ENCODE assay signal across 18 mouse cellular contexts in the genomic region with DNA sequence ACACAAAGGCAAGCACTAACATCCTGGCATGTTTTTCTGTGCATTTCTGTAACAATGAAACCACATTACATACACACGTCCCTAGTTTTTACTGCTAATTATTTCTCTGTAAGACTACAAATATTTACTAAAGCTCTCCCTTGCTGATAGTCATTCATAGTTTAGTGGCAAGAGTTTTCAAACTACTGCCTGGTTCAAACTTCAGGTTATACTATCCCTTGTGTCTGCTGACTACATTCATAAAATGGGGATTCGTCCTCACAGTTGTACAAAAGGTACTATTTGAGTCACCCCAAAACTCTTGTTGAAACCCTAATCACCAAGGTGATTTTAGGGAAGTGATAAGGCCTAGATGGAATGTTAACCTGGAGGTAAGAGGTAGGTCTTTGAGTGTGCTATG. TPM values are rescaled to one million over a fixed set of nuclear protein-coding genes. Genes with fewer than 3 reads are reported as not detected.
"Had no signal": no experiment of that assay in that cellular context is flagged by ENCODE, and none has a peak within 500 bp of the region (broad histone marks: within the 10 kb centered on the region; RNA-seq: fewer than 3 reads in every experiment).

No protein-coding gene starts in this region.

- H3K9ac ChIP-seq: neural tube, embryonic 13.5 days; neural tube, embryonic 15.5 days; stomach, embryonic 15.5 days had no signal

- H3K27ac ChIP-seq: neural tube, embryonic 13.5 days; neural tube, embryonic 15.5 days; stomach, embryonic 15.5 days; stomach, postnatal 0 days had no signal

- H3K27me3 ChIP-seq: neural tube, embryonic 13.5 days; neural tube, embryonic 15.5 days; stomach, embryonic 15.5 days had no signal

- H3K4me3 ChIP-seq: neural tube, embryonic 13.5 days; neural tube, embryonic 15.5 days; stomach, embryonic 15.5 days had no signal

- DNase-seq: retina, postnatal 1 day; right cerebral cortex, adult 18-20 months; right cerebral cortex, postnatal 14 days; right cerebral cortex, postnatal 25 days; right cerebral cortex, postnatal 4 days; spleen, adult 18-20 months; thymus, adult 18-20 months; thymus, adult 2 months; thymus, postnatal 14 days; thymus, postnatal 25 days; thymus, postnatal 36 days; thymus, postnatal 4 days had no signal

- H3K9me3 ChIP-seq: neural tube, embryonic 13.5 days; neural tube, embryonic 15.5 days; stomach, embryonic 15.5 days had no signal

- H3K4me2 ChIP-seq: neural tube, embryonic 13.5 days; neural tube, embryonic 15.5 days; stomach, embryonic 15.5 days had no signal

RNA-seq across cellular contexts. Expression of a gene that starts 12.7 kb away (rescaled TPM):
- total RNA-seq: neutrophil, adult 5-6 weeks had no signal

RNA-seq across cellular contexts. Expression of a gene that starts 41.0 kb away (rescaled TPM):
- polyA plus RNA-seq: testis, adult 2 months had no signal
